Mouse (Mus musculus): ENCODE results near the gene Ccdc92b. TPM values are rescaled to one million over a fixed set of nuclear protein-coding genes. Genes with fewer than 3 reads are reported as not detected.

Gene Ccdc92b
- polyA plus RNA-seq, 1 experiment from 2014 or later, result 3.5 TPM

- H3K4me1 ChIP-seq (replicated peaks; ENCODE audit: control insufficient read depth, insufficient read depth, low read length), result peaks cover 11% of the 10 kb centered on the region; the same call in 1 of the 2 replicates
- no peak overlapping the region for H3K9ac ChIP-seq
- H3K36me3 ChIP-seq (replicated peaks; ENCODE audit: control insufficient read depth, insufficient read depth), result no peaks in the 10 kb centered on the region
- H3K9me3 ChIP-seq (ENCODE audit: control insufficient read depth, low read length), result no peaks in the 10 kb centered on the region
- no peak overlapping the region for H3K4me3 ChIP-seq (replicated peaks; ENCODE audit: low read length)
- 26% methylated on average over 5 of the region's 5 CpGs for WGBS
- peak overlapping the region; percentile 95 for H3K4me2 ChIP-seq (replicated peaks)
- H3K27me3 ChIP-seq (ENCODE audit: control insufficient read depth, insufficient read depth, low read length), result peaks cover 58% of the 10 kb centered on the region
- no peak overlapping the region for H3K27ac ChIP-seq
- no peak for ATAC-seq (ENCODE audit: low FRiP score)
- no peak for DNase-seq (ENCODE audit: low spot score)
These were observed 9.3 kb upstream of the Ccdc92b start for GRCm38 (mm10) chr11:74610068-74610467.

- H3K9ac ChIP-seq, result peak within 1 kb of the TSS; percentile 61
- no peak within 1 kb of the TSS for H3K27ac ChIP-seq
- DNase-seq (ENCODE audit: low spot score) (no peak), ATAC-seq (ENCODE audit: low FRiP score) (peak; percentile 27; the same call in 1 of the 2 replicates)
- H3K36me3 ChIP-seq (replicated peaks; ENCODE audit: control insufficient read depth, insufficient read depth), result no peaks in the 10 kb centered on the region
- peaks cover 64% of the 10 kb centered on the region for H3K27me3 ChIP-seq (ENCODE audit: control insufficient read depth, insufficient read depth, low read length)
- peak within 1 kb of the TSS; percentile 95 for H3K4me2 ChIP-seq (replicated peaks)
- H3K9me3 ChIP-seq (ENCODE audit: control insufficient read depth, low read length), result no peaks in the 10 kb centered on the region
- peak within 1 kb of the TSS; percentile 44 for H3K4me3 ChIP-seq (replicated peaks; ENCODE audit: low read length)
- 1% methylated on average over 49 of the region's 50 CpGs for WGBS
- peaks cover 11% of the 10 kb centered on the region; the same call in 1 of the 2 replicates for H3K4me1 ChIP-seq (replicated peaks; ENCODE audit: control insufficient read depth, insufficient read depth, low read length)
These were observed 8.7 kb upstream of the Ccdc92b start, which contains the start of gene Rap1gap2 for GRCm38 (mm10) chr11:74610545-74611176. TSS of gene Rap1gap2 (minus strand) at chr11:74610915.

GRCm38 (mm10) chr11:74611437-74611836 is 8.0 kb upstream of the Ccdc92b start:
- Histone ChIP-seq H3K4me3 (replicated peaks; ENCODE audit: low read length) (no peak overlapping the region), H3K4me2 (replicated peaks) (peak overlapping the region; percentile 95), H3K27me3 (ENCODE audit: control insufficient read depth, insufficient read depth, low read length) (peaks cover 69% of the 10 kb centered on the region), H3K9ac (no peak overlapping the region), H3K36me3 (replicated peaks; ENCODE audit: control insufficient read depth, insufficient read depth) (no peaks in the 10 kb centered on the region), H3K9me3 (ENCODE audit: control insufficient read depth, low read length) (no peaks in the 10 kb centered on the region), H3K27ac (no peak overlapping the region), H3K4me1 (replicated peaks; ENCODE audit: control insufficient read depth, insufficient read depth, low read length) (peaks cover 11% of the 10 kb centered on the region; the same call in 1 of the 2 replicates)
- DNase-seq (ENCODE audit: low spot score) (no peak), ATAC-seq (ENCODE audit: low FRiP score) (no peak)
- WGBS, result 18% methylated on average over 7 of the region's 7 CpGs

GRCm38 (mm10) chr11:74613428-74613827 is 6.0 kb upstream of the Ccdc92b start:
- Histone ChIP-seq H3K9me3 (ENCODE audit: control insufficient read depth, low read length) (no peaks in the 10 kb centered on the region), H3K4me3 (replicated peaks; ENCODE audit: low read length) (no peak overlapping the region), H3K27me3 (ENCODE audit: control insufficient read depth, insufficient read depth, low read length) (peaks cover 69% of the 10 kb centered on the region), H3K9ac (no peak overlapping the region), H3K27ac (no peak overlapping the region), H3K4me1 (replicated peaks; ENCODE audit: control insufficient read depth, insufficient read depth, low read length) (peaks cover 11% of the 10 kb centered on the region), H3K36me3 (replicated peaks; ENCODE audit: control insufficient read depth, insufficient read depth) (no peaks in the 10 kb centered on the region), H3K4me2 (replicated peaks) (no peak overlapping the region)
- 62% methylated on average over 4 of the region's 4 CpGs for WGBS
- no peak for ATAC-seq (ENCODE audit: low FRiP score)
- DNase-seq (ENCODE audit: low spot score), result no peak

- ATAC-seq (ENCODE audit: low FRiP score), result no peak
- H3K27me3 ChIP-seq (ENCODE audit: control insufficient read depth, insufficient read depth, low read length), result peaks cover 60% of the 10 kb centered on the region
- no peaks in the 10 kb centered on the region for H3K9me3 ChIP-seq (ENCODE audit: control insufficient read depth, low read length)
- DNase-seq (ENCODE audit: low spot score), result no peak
- no peaks in the 10 kb centered on the region for H3K36me3 ChIP-seq (replicated peaks; ENCODE audit: control insufficient read depth, insufficient read depth)
- no peak overlapping the region for H3K27ac ChIP-seq
- H3K4me3 ChIP-seq (replicated peaks; ENCODE audit: low read length), result no peak overlapping the region
- 57% methylated on average over 5 of the region's 5 CpGs for WGBS
- no peak overlapping the region for H3K4me2 ChIP-seq (replicated peaks)
- H3K4me1 ChIP-seq (replicated peaks; ENCODE audit: control insufficient read depth, insufficient read depth, low read length), result peaks cover 20% of the 10 kb centered on the region
- no peak overlapping the region for H3K9ac ChIP-seq
These were observed 3.8 kb upstream of the Ccdc92b start for GRCm38 (mm10) chr11:74615571-74615970.

- WGBS, result 3% methylated on average over 16 of the region's 16 CpGs
- H3K27ac ChIP-seq, result no peak overlapping the region
- H3K9ac ChIP-seq, result peak overlapping the region; percentile 81
- 0 out of 2 replicates have a peak, but pooled peaks cover 8% of the 10 kb centered on the region for H3K36me3 ChIP-seq (replicated peaks; ENCODE audit: control insufficient read depth, insufficient read depth)
- no peaks in the 10 kb centered on the region for H3K9me3 ChIP-seq (ENCODE audit: control insufficient read depth, low read length)
- peaks cover 12% of the 10 kb centered on the region for H3K4me1 ChIP-seq (replicated peaks; ENCODE audit: control insufficient read depth, insufficient read depth, low read length)
- H3K27me3 ChIP-seq (ENCODE audit: control insufficient read depth, insufficient read depth, low read length), result peaks cover 26% of the 10 kb centered on the region
- ATAC-seq (ENCODE audit: low FRiP score), result peak; percentile 61
- H3K4me3 ChIP-seq (replicated peaks; ENCODE audit: low read length), result peak overlapping the region; percentile 72
- no peak for DNase-seq (ENCODE audit: low spot score)
- peak overlapping the region; percentile 76 for H3K4me2 ChIP-seq (replicated peaks)
These were observed 523 bp downstream of the Ccdc92b start for GRCm38 (mm10) chr11:74619956-74620300.

GRCm38 (mm10) chr11:74621974-74622669 is 2.7 kb downstream of the Ccdc92b start:
- Histone ChIP-seq H3K4me3 (replicated peaks; ENCODE audit: low read length) (no peak overlapping the region), H3K4me1 (replicated peaks; ENCODE audit: control insufficient read depth, insufficient read depth, low read length) (peaks cover 12% of the 10 kb centered on the region), H3K4me2 (replicated peaks) (no peak overlapping the region), H3K36me3 (replicated peaks; ENCODE audit: control insufficient read depth, insufficient read depth) (0 out of 2 replicates have a peak, but pooled peaks cover 8% of the 10 kb centered on the region), H3K27ac (no peak overlapping the region), H3K9me3 (ENCODE audit: control insufficient read depth, low read length) (no peaks in the 10 kb centered on the region), H3K9ac (no peak overlapping the region), H3K27me3 (ENCODE audit: control insufficient read depth, insufficient read depth, low read length) (peaks cover 14% of the 10 kb centered on the region; the same call in 1 of the 2 replicates)
- no peak for DNase-seq (ENCODE audit: low spot score)
- ATAC-seq (ENCODE audit: low FRiP score), result no peak
- WGBS, result 76% methylated on average over 8 of the region's 8 CpGs

GRCm38 (mm10) chr11:74623693-74624092 is 4.3 kb downstream of the Ccdc92b start:
- no peak for DNase-seq (ENCODE audit: low spot score)
- WGBS, result 73% methylated on average over 6 of the region's 6 CpGs

GRCm38 (mm10) chr11:74625333-74625732 is 5.9 kb downstream of the Ccdc92b start:
- DNase-seq (ENCODE audit: low spot score), result no peak
- 0 out of 2 replicates have a peak, but pooled peaks cover 13% of the 10 kb centered on the region for H3K36me3 ChIP-seq (replicated peaks; ENCODE audit: control insufficient read depth, insufficient read depth)
- no peaks in the 10 kb centered on the region for H3K9me3 ChIP-seq (ENCODE audit: control insufficient read depth, low read length)
- H3K9ac ChIP-seq, result no peak overlapping the region
- H3K4me2 ChIP-seq (replicated peaks), result no peak overlapping the region
- no peak overlapping the region for H3K27ac ChIP-seq
- peaks cover 5% of the 10 kb centered on the region; the same call in 1 of the 2 replicates for H3K27me3 ChIP-seq (ENCODE audit: control insufficient read depth, insufficient read depth, low read length)
- ATAC-seq (ENCODE audit: low FRiP score), result no peak
- H3K4me1 ChIP-seq (replicated peaks; ENCODE audit: control insufficient read depth, insufficient read depth, low read length), result peaks cover 4% of the 10 kb centered on the region; the same call in 1 of the 2 replicates
- H3K4me3 ChIP-seq (replicated peaks; ENCODE audit: low read length), result no peak overlapping the region

More at GRCm38 (mm10) chr11:74623693-74624092, 4.3 kb downstream of the Ccdc92b start:
- H3K36me3 ChIP-seq (replicated peaks; ENCODE audit: control insufficient read depth, insufficient read depth), result 0 out of 2 replicates have a peak, but pooled peaks cover 12% of the 10 kb centered on the region
- H3K4me3 ChIP-seq (replicated peaks; ENCODE audit: low read length), result no peak overlapping the region
- H3K4me2 ChIP-seq (replicated peaks), result no peak overlapping the region
- H3K27ac ChIP-seq, result no peak overlapping the region
- ATAC-seq (ENCODE audit: low FRiP score), result no peak
- H3K9ac ChIP-seq, result no peak overlapping the region
- H3K27me3 ChIP-seq (ENCODE audit: control insufficient read depth, insufficient read depth, low read length), result peaks cover 14% of the 10 kb centered on the region; the same call in 1 of the 2 replicates
- H3K4me1 ChIP-seq (replicated peaks; ENCODE audit: control insufficient read depth, insufficient read depth, low read length), result peaks cover 10% of the 10 kb centered on the region
- H3K9me3 ChIP-seq (ENCODE audit: control insufficient read depth, low read length), result no peaks in the 10 kb centered on the region

Data from hindbrain, embryonic 14.5 days (tissue).